Mouse (Mus musculus): ENCODE measurements around the gene Scarb1.

Scarb1 gene

GRCm38 (mm10) chr5:125240124-125240781, 100.6 kb downstream of the Scarb1 start:
- DNase-seq (ENCODE audit: low spot score in 2 of 2), result no peak

GRCm38 (mm10) chr5:125235874-125236273, 105.0 kb downstream of the Scarb1 start:
- DNase-seq (ENCODE audit: low spot score in 2 of 2), result peak in 1 of 2 experiments; percentile 74

- DNase-seq (ENCODE audit: low spot score in 2 of 2), result no peak
These were observed 105.5 kb downstream of the Scarb1 start for GRCm38 (mm10) chr5:125235398-125235797.

- DNase-seq (ENCODE audit: low spot score in 2 of 2), result no peak
These were observed 106.5 kb downstream of the Scarb1 start for GRCm38 (mm10) chr5:125234399-125234798.

GRCm38 (mm10) chr5:125233478-125233877, 107.4 kb downstream of the Scarb1 start:
- DNase-seq (ENCODE audit: low spot score in 2 of 2), result no peak

GRCm38 (mm10) chr5:125232443-125232979, 108.4 kb downstream of the Scarb1 start:
- no peak for DNase-seq (ENCODE audit: low spot score in 2 of 2)

- no peak for DNase-seq (ENCODE audit: low spot score in 2 of 2)
These were observed 110.4 kb downstream of the Scarb1 start for GRCm38 (mm10) chr5:125230463-125230862.

GRCm38 (mm10) chr5:125229097-125229496, 111.8 kb downstream of the Scarb1 start:
- DNase-seq (ENCODE audit: low spot score in 2 of 2), result no peak

- no peak for DNase-seq (ENCODE audit: low spot score in 2 of 2)
These were observed 113.2 kb downstream of the Scarb1 start for GRCm38 (mm10) chr5:125227699-125228098.
